Mouse (Mus musculus): ENCODE measurements around the gene Pomt1. TPM values are rescaled to one million over a fixed set of nuclear protein-coding genes. Genes with fewer than 3 reads are reported as not detected.

The Pomt1 gene
- total RNA-seq (2014; fragmentation: Nextera tagmentation) (17.8 and 30.8 TPM in 2 replicates), total RNA-seq (2017) (40.3 and 51.3 TPM in 2 replicates)

DNA sequence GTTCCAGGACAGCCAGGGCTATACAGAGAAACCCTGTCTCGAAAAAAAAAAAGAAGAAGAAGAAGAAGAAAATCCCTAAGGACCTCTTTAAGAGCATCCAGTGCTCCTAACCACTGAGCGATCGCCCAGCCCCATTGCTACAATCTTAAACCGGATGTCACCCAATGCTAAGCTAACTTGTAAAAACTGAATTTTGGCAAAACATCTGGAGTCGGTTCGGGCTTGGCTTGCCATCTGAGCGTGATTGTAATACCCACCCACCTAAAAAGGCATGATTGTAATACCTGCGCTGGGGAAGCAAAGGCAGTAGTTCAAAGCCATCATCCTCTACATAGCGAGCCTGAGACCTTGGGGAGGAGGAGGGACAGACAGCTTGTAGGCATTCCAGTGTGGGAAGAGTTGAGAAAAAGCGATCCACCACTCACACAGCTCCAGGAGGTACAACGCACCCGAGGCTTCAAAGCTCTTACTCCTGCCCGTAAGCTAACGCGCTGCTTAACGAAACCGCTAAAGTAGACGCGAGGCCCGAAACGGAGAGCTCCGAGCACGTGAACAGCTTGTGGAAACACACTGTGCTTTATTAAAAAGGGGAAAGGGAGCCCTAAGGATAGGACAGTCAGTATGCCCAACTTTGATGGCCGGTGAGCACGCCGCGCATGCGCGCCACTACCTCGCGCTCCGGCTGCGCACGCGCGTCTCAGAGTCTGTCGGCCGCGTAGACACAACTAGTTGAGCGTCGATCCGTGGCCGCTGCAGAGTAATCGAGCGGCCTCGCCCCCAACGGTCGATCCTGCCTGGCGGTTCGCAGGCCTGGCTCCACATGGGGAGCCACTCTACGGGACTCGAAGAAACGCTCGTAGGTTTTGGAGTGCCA lies at the start of gene Pomt1:
Gene Pomt1 (plus strand): TSS at position 705 of the 874 bp plus-strand sequence.
- ATAC-seq (replicated peaks; ENCODE audit: poor library complexity, severe bottlenecking), result peak; percentile 91

DNA sequence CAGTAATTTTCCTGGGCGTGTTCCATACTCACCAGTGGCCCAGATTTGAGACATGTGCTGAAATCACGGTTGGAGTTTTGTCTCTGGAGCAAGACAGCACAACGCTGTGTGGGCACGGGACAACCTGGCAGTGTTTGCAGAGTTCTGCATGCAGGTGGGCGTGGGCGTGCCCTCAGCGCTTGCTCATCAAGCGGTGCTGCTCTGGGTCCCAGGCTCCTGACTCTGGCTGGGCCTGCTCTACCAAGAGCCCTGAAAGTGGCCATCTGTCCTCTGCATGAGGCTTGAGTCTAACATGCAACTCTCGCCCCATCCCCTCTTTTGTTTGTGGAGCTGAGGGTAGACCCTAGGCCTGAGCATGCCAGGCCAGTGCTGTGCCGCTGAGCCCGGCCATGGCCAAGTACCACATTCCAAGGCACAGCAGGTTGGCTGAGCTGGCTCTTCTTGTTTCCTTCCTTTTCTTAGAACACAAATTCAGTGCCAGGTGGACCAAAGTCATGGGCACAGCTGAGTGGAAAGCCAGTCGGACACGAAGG lies 49.3 kb upstream of the Pomt1 start:
- no peak for ATAC-seq (replicated peaks; ENCODE audit: poor library complexity, severe bottlenecking)

DNA sequence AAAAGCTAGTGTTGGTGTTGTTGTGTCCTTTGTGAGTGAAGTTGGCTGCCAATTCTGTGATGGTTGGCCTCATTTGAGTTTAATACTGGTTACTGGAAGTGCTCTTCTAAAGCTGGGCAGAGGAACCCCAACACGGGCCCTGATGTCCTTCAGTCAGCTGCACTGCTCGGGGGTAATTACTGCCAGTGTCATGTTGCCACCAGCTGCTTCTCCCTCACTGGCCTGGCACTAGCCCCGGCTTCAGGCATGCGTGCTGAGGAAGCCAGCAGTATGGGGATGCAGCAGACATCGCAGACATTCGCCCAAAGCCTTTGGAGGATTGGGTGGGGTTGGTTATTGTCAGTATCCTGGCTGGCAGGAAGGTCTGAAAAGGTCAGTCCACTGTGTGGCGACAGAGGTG lies 48.7 kb upstream of the Pomt1 start:
- no peak for ATAC-seq (replicated peaks; ENCODE audit: poor library complexity, severe bottlenecking)

DNA sequence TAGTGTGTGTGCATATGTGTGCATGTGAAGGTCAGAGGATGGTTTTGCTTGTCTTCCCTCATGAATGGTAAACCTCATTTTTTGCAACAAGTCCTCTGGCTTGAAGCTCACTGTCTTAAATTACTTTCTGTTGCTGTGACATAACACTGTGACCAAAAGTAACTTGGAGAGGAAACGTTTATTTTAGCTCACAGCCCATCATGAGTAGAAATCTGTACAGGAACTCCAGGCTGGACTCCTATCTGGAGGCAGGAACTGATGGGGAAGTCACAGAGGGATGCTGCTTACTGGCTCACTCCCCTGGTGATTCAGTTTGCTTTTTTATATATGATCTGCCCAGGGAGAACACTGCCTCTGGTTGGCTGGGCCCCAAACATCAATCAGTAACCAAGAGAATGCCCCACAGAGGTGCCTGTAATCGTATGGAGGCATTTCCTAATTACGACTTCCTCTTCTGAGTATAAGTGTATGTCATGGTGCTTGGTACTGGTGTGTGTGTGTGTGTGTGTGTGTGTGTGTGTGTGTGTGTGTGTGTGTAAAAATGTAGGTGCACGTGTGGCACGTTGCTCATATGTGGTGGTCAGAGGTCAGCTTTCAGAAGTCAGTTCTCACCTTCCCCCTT lies 47.2 kb upstream of the Pomt1 start:
- peak; percentile 73 for ATAC-seq (replicated peaks; ENCODE audit: poor library complexity, severe bottlenecking)

DNA sequence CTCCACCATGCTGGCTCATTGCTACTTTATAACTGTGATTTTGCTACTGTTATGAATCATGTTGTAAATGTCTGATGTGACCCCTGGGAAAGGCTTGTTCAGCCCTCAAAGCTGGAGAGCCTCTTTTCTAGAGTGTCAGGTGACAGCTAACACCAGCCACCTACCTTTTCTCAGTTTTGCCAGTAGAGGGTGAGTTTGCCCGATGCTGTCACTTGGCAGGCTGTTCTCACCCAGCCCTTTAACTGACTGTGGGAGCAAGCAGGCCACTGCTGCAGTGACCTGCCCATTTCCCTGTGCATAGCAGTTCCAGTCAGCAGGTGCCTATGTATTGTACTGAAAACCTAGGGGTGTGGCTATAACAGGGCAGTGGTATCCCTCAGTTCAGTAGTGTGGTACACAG lies 45.8 kb upstream of the Pomt1 start:
- ATAC-seq (replicated peaks; ENCODE audit: poor library complexity, severe bottlenecking), result no peak

DNA sequence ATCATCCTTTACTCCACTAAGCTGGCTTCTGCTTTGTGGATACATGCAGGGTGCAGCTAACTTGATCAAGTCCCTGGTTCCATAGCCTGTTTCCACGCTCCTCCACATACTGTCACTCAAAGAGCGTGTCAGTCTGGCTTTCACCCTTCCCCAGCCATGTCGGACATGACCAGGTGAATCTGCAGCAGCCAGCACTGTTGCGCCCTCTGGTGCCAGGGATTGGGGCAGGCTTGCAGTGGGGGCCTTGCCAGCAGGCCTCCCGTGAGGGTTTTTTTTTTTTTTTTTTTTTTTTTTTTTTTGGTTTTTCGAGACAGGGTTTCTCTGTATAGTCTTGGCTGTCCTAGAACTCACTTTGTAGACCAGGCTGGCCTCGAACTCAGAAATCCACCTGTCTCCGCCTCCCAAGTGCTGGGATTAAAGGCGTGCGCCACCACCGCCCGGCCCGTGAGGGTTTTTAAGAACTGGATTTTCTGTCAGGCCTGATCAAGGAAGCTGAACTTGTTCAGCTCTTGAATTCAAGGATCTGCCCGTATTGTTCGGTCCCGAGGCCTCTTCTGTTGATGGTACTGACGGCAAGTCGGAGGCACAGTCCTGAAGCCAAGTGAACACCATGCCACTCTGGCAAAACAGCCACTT lies 44.4 kb upstream of the Pomt1 start:
- ATAC-seq (replicated peaks; ENCODE audit: poor library complexity, severe bottlenecking), result peak; percentile 28; the same call in 1 of the 2 replicates

DNA sequence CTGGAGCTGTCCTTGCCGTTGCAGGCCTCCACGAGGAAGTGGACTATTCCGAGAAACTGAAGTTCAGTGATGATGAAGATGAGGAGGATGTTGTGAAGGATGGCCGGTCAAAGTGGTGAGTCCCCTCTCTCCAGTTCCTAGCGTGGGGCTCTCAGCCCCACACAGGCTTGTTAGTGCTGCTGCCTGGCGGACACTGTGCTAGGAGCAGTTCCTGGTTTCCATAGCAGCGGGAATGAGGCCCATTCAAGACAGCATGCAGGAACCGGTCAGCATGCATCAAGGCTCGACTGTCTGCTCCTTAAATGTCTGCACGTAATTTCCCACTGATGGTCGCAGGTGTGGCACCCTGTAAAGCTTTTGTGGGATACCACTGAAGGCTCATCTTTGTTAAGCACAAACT lies 37.4 kb upstream of the Pomt1 start:
- ATAC-seq (replicated peaks; ENCODE audit: poor library complexity, severe bottlenecking), result no peak

DNA sequence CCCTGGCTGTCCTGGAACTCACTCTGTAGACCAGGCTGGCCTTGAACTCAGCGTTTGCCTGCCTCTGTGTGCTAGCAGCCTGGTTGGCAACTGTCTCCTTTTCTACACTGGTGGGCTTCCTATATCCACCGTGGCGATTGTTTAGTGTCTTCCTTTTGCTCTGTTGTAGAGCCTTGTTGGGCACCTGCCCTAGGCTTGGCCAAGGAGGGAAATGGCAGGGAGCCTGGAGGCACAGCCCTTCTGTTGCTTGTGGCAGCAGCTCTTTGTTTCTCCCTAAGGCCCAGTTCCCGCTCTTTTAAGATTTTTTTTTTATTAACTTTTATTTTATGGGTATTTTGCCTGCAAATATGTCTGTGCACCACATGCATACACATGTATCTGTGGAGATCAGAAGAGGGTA lies 36.4 kb upstream of the Pomt1 start:
- ATAC-seq (replicated peaks; ENCODE audit: poor library complexity, severe bottlenecking), result no peak

DNA sequence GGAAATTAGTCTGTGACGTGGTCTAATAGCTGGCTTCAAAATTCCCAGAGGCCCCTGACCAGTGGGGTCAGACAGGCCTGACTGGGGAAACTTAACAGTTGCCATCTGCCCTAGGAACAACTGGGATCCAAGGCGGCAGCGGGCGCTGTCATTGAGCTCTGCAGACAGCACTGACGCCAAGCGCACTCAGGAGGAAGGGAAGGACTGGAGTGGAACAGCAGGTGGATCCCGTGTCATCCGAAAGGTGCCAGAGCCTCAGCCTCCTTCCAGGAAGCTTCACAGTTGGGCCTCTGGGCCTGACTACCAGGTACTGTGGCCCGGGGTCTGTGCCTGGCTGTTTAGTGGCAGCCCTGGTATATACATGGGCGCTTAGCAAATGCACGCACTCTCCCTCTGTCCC lies 35.7 kb upstream of the Pomt1 start:
- ATAC-seq (replicated peaks; ENCODE audit: poor library complexity, severe bottlenecking), result no peak

DNA sequence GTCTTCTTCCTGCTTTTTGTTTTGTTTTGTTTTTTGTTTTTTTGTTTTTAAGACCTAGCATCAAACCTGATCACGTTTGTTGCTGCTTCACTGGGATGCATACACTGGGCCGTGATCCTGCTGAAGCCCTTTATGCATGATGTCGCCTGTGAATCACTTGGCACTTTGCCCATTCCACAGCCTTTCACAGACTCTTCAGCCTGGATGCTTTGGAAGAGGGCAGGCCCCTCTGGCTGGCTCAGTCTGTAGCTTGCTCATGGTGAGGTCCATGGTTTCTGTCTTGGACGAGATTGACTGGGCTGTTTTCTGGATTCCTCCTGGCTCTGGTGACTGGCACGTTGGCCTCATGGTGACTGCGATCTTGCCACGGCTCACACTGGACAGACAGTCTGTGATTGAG lies 34.9 kb upstream of the Pomt1 start:
- no peak for ATAC-seq (replicated peaks; ENCODE audit: poor library complexity, severe bottlenecking)

DNA sequence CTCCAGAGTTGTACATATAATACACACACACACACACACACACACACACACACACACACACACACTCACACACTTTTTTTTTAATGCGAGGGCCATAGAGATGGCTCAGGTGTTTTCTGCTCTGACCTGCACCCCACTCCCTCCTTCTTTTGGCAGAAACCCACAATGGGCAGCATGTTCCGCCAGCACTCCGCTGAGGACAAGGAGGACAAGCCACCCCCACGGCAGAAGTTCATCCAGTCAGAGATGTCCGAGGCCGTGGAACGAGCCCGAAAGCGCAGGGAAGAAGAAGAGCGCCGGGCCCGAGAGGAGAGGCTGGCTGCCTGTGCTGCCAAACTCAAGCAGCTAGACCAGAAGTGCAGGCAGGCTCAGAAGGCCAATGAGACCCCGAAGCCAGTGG lies 32.5 kb upstream of the Pomt1 start:
- no peak for ATAC-seq (replicated peaks; ENCODE audit: poor library complexity, severe bottlenecking)

DNA sequence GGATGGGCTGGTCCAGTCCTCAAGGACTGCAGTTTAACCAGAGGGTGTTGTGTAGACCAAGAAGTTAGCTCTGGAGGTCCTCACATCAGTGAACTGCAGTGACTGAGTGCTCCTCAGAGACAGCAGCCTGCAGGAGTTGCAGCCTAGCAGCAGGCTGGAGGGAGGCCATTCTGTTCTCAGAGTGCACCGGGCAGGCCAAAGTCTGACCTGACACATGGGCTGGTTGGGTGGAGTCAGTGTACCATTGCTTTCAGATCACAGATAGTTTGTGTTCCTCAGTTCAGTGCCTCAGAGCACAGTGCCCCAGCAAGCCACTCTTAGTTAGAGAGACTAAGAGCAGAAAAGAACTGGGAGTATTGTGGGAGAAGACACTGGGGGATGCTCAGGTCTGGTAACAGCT lies 28.7 kb upstream of the Pomt1 start:
- ATAC-seq (replicated peaks; ENCODE audit: poor library complexity, severe bottlenecking), result no peak

DNA sequence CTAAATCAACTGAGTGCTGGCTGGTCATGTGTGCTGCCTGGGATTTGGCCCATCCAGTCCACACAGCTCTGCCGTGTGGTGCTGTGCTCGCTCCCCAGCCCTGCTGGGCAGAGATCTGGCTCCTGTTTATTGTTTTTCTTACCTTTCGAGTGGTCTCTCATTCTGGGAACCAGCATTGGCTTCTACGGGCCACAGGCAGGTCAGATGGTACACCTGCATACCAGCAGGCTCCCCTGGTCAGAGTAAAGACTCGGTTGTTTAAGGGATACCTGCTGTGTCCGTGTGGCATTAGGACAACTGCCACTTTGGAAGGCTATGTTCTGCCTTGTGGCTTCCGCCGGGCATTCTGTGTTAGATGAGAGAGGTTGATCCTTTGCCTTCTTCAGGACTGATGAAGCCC lies 24.7 kb upstream of the Pomt1 start:
- no peak for ATAC-seq (replicated peaks; ENCODE audit: poor library complexity, severe bottlenecking)

DNA sequence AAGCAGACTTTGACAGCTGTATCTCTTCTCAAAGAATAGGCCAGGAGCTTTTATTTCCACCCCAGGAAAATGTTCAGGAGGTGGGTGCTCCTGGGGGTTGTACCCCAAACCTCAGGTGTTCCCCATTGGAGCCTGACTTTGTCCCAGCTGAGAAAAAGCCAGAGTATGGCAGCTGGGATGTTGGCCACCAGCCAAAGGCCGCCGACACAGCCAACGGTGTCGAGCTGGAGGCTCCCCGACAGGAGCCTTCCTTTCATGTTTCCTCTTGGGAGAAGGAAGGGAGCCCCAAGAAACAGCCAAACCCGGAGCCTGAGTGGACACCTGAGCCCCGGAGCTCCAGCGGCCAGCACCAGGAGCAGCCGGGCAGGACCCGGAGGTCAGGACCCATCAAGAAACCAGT lies 23.4 kb upstream of the Pomt1 start:
- ATAC-seq (replicated peaks; ENCODE audit: poor library complexity, severe bottlenecking), result no peak

DNA sequence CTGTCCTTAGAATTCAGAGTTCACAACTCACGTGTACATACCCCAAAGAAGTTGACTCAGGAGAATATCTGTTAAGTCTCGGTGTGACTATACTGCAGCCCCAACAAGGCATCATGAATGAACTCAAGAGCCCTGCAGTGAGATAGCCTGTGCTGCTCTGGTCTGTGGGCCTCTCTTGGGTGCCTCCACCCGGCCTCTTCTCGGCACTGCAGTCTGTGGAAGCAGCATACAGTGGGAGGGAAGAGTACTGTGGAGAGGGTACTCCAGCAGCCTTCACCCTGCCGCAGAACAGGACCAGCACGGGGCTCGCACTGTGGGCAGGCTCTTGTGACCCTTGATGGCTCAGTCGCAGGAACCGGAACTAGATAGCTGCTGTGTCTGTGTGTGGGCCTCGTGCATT lies 20.8 kb upstream of the Pomt1 start:
- no peak for ATAC-seq (replicated peaks; ENCODE audit: poor library complexity, severe bottlenecking)

DNA sequence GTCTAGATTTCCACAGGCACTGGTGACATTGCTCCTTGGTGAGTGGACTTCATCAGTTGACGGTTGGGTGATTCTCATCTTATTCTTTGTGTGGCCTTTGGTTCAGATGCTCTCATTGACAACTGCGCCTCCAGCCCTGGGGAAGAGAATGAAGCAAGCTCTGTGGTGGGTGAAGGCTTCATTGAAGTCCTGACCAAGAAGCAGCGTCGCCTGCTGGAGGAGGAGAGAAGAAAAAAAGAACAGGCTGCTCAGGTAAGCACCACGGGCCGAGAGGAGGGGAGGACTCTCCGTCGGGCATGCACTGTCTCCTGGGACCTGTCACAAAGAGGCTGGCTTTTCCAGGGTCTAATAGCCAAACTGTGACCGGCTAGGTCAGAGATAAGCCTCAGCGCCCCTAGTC lies 19.9 kb upstream of the Pomt1 start:
- ATAC-seq (replicated peaks; ENCODE audit: poor library complexity, severe bottlenecking), result no peak

DNA sequence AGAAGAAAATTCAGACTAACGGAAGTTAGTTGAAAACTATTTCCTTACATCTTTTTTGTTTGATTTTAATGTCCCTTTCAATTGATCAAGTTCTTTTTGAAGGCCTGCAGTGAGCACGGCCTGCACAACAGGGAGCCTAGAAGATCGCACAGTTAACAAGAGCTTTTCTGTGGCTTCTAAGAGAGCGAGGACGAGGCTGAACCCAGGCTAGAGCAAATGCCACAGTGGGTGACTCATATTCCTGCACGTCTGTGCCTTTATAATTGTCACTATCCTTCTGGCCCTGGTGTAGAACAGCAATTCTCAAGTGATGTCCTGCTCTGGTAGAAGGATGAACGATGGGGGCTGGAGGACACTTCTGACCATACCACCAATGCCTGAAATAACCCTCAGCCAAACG lies 18.7 kb upstream of the Pomt1 start:
- no peak for ATAC-seq (replicated peaks; ENCODE audit: poor library complexity, severe bottlenecking)

DNA sequence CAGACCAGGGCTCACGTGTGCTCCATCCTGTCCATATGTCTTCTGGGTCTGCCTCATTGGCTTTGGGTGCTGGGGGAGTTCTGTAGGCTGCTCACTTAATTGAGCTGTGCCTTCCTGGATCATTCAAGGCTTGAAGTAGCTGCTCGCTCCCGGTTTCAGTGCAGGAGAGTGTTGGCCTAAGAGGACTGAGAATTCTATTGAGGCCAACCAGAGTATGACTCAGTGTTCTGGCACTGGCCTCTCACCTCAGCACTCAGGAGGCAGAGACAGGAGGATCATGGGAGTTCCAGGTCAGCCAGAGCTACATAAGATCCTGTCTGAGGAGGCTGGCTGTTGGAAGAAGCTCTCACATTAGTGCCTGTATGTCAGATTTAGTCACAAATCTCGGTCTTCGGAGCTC lies 18.3 kb upstream of the Pomt1 start:
- no peak for ATAC-seq (replicated peaks; ENCODE audit: poor library complexity, severe bottlenecking)

DNA sequence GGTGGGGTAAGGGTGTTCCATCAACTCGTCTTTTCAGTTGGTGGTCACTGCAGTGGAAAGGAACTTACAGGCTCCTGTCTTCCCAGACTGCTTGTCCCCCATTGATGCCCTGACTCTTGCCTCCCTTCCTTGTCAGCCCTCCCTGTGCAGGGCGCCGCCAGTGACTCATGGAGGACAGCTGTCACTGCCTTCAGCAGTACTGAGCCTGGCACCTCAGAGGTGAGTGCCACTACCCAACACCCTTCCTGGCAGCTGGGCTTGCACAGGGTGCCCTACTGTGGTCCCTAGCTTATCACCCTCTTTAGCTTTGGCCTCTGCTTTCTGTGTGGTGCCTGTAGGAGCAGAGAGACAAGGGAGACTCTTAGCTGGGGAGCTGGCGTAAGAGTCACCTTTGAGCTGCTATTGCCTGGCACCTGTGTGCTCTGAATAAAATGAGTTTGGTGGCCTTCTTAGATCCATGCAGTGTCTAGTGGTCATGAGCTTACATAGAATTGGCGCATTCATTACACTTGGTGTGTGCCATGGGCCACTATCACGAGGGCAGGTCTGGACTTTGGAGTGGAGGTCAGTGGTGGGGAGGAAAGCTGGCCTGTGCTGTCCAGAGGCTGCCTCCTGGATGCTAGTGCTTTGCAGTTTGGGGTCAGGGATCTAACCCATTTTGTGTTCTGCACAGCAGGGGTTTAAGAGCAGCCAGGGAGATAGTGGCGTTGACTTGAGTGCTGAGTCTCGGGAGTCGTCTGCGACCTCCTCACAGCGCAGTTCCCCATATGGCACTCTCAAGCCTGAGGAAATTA lies 17.7 kb upstream of the Pomt1 start:
- ATAC-seq (replicated peaks; ENCODE audit: poor library complexity, severe bottlenecking), result no peak

DNA sequence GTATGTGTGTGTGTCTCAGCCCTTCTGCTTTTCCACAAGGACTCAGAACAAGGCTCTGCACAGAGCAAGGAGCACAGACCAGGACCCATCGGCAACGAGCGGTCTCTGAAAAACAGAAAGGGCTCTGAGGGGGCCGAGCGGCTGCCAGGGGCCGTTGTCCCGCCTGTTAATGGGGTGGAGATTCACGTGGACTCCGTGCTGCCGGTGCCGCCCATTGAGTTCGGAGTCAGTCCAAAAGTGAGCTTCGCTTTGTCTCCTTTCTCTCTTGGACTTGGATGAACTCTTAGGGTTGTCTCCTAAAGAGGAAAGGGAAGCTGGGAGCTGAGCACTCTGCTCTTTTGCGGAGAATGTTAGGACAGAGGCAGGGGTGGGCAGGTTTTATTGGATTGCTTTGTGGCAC lies 16.9 kb upstream of the Pomt1 start:
- no peak for ATAC-seq (replicated peaks; ENCODE audit: poor library complexity, severe bottlenecking)

All from granulocyte monocyte progenitor cell, adult 5-6 weeks (primary cell).